Mouse (Mus musculus) gastrocnemius, postnatal 4 days (tissue): ENCODE data around the gene Pkn3. TPM values are rescaled to one million over a fixed set of nuclear protein-coding genes. Genes with fewer than 3 reads are reported as not detected.
"Not testable (repeated sequence)": the region's sequence is repeated elsewhere in the genome, so short reads cannot be mapped to it uniquely, and the experiment has no call there.

Experiments
- DNase-seq, 2 experiments: peaks; one replicate each; pipeline ENCODE4 v3.0.0; 2021 to 2022; ENCODE audit warnings: low spot score in 2 of 2, mixed read lengths in 2 of 2
- long read RNA-seq, 2 experiments: library from polyadenylated mRNA; stranded (forward); transcript quantifications; one replicate each; pipeline ENCODE4 v2.0.0; 2021
- total RNA-seq, 2 experiments: library from RNA; stranded (reverse); gene quantifications; 2 replicates each; pipeline ENCODE4 v1.2.3; 2021

Gene Pkn3
- total RNA-seq = 1 to 10 TPM; 8.0 to 9.6 TPM
- long read RNA-seq, experiment 1, partial matches to known transcripts = 2 of 11 reads
- long read RNA-seq, experiment 1, other reads (novel, unspliced or antisense) = 6 of 11 reads
- long read RNA-seq, experiment 2, transcript Pkn3-201 (22 exons, 3,113 nt) = major isoform, 8 of 13 reads
- long read RNA-seq, experiment 2, partial matches to known transcripts = 2 of 13 reads
- long read RNA-seq, experiment 2, other reads (novel, unspliced or antisense) = 2 of 13 reads

DNA sequence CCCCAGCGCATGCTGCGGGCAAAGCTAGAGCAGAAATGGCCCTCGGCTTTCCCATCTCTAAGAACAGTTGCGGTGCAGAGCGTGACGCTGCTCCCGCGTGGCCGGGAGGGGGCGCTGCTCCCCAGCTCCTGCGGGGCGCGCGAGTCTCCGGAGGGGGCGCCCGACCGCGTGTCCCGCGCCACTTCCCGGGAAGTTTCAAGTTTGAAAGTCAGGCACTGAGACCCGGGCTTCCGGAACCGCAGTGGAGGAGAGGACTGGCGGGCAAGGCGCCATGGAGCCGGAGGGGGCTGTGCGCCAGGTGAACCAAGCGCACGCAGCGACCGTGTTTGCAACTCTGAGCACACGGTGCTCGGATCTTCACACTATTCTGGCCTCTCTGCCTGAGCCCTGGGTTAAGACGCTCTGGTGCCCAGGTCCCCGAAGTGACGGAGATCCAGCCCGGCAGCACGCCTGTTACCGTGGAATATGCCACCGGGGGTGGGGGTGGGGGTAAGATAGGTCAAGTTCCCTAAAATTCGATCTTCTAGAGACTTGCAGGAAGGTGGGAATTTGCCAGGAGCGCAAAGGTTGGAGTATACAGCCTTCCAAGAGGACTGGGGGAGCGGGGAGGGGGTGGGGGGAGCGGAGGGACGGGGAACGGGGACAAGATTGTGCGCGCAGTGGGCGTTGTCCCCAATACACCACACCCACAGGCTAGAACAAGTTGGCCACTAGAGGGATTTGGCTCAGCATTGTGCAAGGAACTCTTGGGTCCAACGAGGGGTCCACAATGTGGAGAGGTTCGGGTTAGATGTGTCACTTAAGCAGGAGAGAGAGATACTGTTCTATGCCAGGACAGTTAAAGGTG lies at the start of gene Pkn3:
Gene Pkn3 (plus strand): TSS at position 183 of the 847 bp plus-strand sequence.
- peak; percentile 88 for DNase-seq

DNA sequence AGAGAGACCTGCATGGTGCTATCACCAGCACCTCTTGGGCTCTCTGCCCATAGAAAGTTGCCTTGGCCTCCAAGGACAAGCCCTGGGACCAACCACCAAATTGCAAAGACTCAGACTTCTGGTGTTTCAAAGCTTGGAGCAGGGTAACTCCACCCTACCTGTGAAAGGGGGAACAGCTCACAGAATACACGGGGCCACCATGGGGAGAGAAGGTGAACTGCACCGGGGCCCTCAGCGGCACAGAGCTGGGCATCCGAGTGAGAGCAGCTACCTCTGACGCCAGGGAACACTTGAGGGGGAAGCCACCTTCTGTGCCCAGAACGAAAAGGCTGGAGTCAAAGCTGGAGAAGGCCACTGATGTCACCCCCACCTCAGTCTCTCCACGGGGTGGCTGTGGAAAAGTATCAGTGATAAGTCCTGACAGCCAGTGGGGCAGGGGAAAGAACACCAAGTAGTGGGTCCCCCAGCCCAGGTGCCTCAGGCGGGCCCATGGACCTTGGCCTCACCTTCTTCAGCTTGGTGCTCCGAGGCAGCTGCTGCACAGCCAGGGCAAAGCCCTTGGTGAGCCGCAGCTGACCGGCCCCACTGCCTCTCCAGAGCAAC lies 45.1 kb upstream of the Pkn3 start:
- no peak for DNase-seq

DNA sequence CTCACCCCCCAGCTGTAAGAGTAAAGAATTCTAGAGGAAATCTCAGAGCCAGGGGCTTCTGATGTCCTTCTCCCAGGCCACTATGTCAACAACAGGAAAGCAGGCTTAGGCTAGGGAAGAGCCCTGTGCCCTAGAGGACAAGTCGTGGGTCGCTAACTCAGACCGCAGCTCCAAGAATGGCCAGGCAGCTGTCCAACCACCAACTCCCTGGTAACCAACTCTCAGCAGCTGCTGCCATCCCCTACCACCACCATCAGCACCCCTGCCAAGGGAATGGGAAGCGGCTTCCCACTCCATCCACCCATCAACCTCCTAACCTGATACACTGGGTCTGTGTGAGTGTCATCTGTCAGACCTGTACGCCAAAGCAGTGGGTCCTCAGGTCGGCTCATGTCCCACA lies 44.5 kb upstream of the Pkn3 start:
- no peak for DNase-seq

DNA sequence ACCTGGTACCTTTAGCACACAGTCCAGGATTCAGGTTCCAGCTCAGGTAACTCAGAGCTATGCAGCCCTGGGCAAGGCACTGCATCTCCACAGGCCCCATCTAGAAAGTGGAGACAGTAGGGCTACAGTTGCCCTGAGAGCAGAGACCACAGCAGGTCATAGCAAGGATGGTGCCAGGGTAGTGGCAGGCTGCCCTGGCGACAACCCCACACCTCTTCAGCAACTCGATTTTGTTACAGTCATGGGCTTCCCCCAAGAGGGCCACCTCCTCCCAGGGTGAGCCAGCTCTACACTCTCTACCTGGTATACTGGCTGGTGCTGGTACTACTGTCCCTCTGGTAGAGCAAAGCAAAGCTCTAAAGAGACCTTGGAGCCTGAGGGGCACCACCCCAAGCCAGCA lies 39.7 kb upstream of the Pkn3 start:
- DNase-seq = no peak

DNA sequence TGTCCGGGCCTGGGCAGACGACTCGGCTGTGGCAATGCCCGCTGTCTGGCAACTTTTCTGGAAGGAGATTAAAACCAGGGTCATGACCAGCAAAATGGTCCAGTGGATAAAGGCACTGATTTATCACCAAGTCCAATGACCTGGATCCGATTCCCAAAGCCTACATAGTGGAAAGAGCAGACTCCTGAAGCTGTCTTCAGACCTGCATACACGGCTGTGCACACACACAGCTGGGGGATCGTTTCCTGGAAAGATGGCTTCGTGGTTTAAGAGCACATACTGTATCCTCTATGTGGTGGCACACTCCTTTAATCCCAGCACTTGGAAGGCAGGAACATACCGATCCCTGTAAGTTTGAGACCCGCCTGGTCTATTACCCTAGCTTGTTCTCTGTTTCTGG lies 39.1 kb upstream of the Pkn3 start:
- DNase-seq = no peak

DNA sequence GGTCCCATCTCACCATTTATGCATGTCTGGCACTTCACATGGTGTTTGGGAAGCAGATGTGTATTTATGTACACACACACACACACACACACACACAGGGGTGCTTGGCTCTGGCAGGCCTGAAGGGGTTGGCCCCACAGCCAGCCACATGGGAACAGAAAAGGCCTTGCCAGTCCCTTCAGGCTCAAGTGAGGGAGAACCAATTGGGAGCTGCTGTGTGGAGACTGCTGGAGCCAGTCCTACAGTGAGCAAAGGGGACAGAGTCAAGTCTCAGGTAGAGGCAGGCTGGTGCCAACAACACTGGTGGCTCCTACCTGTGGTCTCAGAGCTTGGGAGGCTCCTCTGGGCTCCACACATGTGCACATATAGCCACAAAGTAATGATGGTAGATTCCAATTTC lies 37.8 kb upstream of the Pkn3 start:
- DNase-seq = no peak

DNA sequence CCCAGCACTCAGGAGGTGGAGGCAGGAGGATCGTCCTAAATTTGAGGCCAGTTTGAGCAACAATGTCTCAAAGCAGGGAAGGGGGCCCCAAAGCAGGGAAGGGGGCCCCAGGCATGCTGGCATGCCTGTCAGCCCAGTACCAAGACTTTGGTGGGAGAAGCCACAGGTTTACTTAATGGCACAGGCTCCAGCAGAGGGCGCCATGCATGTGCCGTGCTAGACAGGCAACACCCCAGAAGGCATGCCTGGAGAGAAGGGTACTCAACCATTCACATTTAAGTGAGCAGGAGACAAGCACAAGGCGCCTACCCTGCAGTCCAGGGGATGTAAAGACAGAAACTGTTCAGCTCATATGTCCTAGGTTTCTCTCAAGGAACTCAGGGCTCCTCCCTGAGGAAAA lies 35.0 kb upstream of the Pkn3 start:
- peak; percentile 76 to 85 for DNase-seq

DNA sequence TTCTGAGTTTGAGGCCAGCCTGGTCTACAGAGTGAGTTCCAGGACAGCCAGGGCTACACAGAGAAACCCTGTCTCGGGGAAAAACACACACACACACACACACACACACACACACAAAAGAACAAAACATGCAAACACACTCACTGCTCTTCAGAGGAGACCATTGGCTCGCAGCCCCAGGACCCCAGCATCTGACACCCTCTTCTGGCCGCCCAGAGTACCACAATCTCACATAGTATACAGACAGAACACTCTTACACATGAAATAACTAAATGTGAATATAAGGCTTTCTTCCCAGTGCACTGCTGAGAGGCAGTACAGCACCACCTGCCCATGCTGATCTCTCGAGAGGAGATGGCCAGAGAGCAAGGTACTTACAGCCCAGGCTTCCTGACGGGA lies 32.9 kb upstream of the Pkn3 start:
- no peak for DNase-seq

DNA sequence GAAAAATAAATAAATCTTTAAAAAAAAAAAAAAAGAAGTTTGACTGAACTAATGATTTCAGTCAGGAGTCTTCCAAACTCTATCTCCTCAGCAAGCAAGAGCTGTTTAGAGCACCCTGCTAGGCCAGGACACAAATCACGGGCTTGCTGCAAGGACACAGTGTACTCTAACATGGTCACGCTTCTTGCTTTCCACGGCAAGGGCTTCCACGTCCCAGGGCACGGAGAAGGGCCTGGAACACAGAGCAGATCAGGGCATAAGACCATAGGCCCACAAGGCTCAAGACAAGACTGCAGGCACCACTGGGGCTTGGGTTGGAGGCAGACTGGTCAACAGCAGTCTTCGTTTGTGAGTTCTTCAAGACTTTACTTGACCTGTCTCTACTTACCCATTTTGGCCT lies 30.4 kb upstream of the Pkn3 start:
- no peak for DNase-seq

DNA sequence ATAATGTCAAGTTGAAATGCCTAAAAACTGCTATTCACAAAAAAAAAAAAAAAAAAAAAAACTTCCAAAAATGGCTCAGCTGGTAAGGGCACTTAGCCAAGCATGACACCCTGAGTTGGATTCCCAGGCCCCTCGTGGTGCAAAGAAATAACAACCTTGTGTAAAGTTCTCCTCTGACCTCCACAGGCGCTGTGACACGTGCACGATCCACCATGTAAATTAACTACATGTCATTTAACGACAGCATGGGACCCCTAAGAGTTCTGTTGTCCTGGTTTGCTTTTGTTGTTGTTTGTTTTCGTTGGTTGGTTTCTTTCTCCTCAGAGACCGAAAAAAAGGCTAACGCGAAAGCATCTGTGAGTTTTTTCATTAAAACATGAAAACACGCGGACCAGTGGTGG lies 29.4 kb upstream of the Pkn3 start:
- no peak for DNase-seq

DNA sequence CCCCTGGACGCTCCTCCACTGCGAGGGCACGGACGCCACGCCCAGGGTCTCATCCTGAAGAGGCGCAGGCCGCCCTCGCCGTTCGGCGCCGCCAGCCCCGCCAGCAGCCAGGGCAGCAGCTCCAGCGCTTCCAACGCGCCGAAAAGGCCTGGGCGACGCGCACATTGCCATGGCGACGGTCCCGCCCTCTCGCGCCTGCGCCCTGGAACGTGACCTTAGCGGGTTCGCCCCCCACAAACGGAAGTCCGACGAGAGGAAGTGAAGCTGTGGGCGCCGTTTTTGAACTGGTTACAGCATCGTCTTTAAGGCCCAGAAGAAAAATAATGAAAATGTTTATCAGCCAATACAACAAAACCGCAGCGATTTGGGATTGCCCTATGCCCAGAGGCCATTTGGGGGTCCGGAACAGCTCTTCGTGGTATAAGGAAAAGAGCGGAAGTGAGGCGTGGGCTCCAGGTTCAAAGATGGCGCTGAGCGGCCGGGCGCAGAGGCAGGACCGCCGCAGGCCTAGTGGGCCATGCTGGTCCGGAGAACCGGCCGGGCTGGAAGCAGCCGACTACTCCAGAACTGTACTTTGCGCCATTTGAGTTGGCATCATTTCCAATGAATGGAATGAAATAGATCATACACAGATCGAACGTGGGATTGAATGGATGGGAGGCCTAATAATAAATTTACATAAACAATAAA lies 28.6 kb upstream of the Pkn3 start, which contains the start of gene Wdr34:
Gene Wdr34 (minus strand): TSS at position 183 of the 690 bp plus-strand sequence.
- DNase-seq = peak; percentile 98

DNA sequence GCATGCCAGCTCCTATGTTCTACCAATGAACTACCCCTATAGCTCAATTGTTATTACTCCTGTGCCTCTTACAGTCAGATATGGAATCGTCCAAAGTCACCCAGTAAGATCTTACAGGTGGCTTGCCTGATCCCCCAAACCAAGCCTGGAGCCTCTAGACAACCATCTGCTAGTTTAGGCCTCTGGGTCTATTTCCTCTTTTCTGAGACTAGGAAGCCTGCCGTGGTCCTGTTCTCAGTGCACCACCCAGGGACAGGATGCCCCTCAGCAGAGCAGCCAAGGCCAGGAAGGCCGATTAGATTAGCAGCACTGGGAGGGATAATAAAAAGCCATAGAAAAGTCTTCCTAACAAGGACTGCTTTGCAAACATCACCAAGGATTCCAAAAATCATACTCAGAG lies 27.7 kb upstream of the Pkn3 start:
- DNase-seq = no peak

DNA sequence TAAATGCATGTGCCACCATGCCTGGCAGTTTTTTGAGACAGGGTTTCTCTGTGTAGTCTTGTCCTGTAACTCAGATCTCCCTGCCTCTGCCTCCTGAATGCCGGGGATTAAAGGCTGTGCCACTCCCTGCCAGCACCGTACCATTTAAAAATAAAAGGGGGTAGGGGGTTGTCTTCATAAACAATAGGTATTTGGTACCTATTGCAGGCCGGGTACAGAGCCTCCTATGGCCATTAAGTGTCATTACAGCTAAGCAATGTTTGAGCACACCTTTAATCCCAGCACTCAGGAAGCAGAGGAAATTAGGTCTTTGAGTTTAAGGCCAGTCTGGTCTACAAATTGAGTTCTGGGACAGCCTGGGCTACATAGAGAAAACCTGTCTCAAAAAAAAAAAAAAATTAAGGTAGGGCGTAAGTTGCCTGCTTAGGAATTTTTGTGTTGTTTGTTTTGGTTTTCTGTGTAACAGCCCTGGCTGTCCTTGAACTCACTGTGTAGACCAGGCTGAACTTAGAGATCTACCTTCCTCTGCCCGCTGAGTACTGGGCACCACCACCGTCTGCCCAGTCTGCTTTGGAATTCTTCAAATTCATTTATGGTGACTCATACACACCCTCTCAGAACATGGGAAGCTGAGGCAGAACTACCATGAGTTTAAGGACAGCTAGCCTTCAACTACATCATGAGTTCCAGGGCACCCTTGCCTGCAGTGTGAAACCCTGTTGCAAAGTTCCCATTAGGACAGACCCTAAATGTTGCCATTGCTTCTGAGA lies 25.3 kb upstream of the Pkn3 start:
- DNase-seq = no peak

DNA sequence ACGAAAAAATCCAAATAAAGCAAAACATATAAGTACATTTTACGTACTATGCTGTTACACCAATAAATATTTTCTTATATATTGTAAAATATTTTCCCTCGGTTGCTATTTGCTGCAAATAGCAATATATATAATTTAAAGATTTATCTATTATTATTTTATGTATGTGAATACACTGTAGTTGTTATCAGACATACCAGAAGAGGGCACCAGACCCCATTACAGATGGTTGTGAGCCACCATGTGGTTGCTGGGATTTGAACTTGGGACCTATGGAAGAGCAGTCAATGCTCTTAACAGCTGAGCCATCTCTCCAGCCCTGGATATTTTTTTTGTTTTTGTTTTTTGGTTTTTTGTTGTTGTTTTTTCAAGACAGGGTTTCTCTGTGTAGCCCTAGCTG lies 22.2 kb upstream of the Pkn3 start:
- DNase-seq = not testable (repeated sequence)

DNA sequence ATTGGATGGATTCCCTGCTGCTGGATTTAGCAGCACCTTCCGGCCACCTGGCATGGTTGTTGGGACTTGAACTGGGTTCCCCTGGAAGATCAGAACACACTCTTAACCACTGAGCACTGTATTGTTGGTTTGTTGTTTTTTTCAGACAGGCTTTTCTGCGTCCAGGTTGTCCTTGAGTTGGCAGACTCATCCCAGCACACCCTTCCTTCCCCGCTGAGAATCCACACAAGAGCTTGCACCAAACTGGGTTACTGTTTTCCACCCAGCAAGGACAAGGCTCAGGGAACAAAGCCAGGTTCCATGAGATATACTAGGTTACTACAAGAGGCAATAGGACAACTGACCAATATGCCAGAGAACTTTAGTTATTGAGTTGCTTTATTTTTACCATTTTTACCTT lies 20.7 kb upstream of the Pkn3 start:
- DNase-seq = no peak

DNA sequence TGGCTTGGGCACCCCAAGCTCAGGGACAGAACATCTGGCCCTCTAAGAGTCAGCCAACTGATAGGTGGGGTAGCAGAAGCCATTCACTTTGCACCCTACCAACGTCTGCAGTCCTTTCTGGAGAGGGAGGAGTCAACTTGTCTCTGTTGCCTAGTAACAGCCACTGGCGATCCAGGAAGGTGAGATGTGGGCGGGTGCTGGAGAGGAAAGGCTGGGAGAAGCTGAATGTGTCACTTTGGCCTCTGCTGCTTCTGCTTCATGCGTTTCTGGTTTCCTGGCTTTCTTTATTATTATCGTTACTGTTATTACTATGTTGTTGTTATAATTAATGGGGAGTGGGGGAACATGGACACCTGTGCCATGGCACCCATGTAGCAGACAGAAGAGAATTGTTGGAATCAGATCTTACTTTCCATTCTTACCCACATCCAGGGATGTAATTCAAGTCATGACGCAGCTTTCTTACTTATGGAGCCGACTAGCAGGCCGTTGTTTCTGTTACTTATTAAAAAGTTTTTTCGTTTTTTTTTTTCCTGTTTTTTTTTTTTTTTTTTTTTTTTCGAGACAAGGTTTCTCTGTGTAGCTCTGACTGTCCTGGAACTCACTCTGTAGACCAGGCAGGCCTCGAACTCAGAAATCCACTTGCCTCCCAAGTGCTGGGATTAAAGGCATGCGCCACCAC lies 20.1 kb upstream of the Pkn3 start, which contains the start of gene Set:
Gene Set (plus strand): TSS at position 156 of the 682 bp plus-strand sequence.
- DNase-seq = no peak

DNA sequence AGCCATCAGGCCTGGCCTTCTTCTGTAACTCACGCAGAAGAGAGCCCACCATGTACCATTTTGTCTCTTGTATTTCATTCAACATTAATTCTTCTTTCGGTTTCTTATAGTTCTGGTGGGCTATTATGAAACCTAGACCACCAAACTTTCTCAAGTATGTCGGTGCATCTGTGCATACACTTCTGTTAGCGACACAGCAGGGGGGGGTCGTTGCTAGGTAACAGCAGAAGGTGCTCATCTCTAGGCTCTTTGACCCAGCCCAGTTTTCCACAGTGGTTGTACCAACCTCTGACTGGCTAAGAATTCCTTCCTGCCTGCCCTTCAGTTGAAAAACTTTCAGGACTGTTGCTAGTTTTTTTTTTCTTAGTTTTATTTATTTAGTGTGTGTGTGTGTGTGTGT lies 19.1 kb upstream of the Pkn3 start:
- DNase-seq = no peak

DNA sequence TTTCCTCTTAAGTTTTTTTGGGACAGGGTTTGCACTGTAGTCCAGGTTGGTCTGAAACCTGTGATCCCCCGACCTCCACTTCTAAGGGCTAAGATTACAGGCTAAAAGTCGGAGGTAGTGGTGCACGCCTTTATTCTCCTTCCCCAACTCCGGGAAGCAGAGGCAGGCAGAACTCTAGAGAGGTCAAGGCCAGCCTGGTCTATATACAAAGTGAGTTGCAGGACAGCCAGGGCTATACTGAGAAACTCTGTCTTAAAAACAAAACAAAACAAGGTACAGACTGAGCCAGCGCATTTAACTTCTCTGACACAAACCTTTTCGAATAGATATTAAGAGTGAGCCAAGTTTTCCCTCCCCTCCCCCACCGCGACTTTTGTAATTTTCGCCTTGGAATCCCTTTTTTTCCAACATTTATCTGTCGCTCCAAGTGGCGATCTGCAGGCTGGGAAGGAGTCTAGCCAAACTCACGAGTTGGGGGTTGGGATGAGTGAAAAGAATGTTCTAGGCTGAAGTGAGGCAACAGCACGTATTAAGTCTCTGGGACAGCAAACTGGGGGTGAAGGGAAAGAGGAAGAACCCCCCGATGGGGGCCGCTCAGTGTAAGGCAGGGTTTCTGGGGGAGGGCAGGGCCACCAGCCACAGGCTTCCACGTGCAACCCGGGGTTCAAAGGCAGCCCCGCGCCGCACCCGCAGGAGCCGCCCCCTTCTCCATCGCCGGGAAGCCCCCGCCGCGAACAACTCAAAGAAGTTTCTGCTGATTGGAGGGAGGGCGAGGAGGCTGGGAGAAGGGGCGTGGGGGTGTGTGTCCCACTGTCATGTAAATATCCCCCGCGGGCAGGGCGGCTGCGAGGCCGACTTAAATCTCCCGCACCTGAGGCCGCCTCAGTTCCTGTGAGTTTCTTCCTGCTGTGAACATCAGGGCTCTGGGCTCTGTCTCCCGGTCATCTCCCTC lies 16.0 kb upstream of the Pkn3 start:
- DNase-seq = peak; percentile 39 to 42
